Mouse (Mus musculus) liver, embryonic 12.5 days (tissue): Measurements from ENCODE around the gene Zfp683. TPM values are rescaled to one million over a fixed set of nuclear protein-coding genes. Genes with fewer than 3 reads are reported as not detected.

Source experiments
- ATAC-seq: fragments of 200-750 bp; cut with Nextera tagmentation; 2 replicates; pipeline ENCODE4 v1.8.0; 2017; ENCODE audit warnings: moderate number of reproducible peaks, mild to moderate bottlenecking, moderate library complexity
- H3K27ac ChIP-seq: fragments of 300-500 bp; sonication (generic); 2 replicates; pipeline ENCODE4 v1.5.1; 2016; ENCODE audit warnings: mild to moderate bottlenecking
- H3K27me3 ChIP-seq: fragments of 300-500 bp; sonication (generic); replicated peaks from 2 replicates; pipeline ENCODE4 v1.6.1; 2016; ENCODE audit warnings: mild to moderate bottlenecking, moderate library complexity
- H3K36me3 ChIP-seq: fragments of 300-500 bp; sonication (generic); 2 replicates; pipeline ENCODE4 v1.6.1; 2016; ENCODE audit warnings: mild to moderate bottlenecking, moderate library complexity
- H3K4me1 ChIP-seq: fragments of 300-500 bp; sonication (generic); 2 replicates; pipeline ENCODE4 v1.6.1; 2016
- H3K4me2 ChIP-seq: fragments of 300-500 bp; sonication (generic); 2 replicates; pipeline ENCODE4 v1.6.1; 2016; ENCODE audit warnings: mild to moderate bottlenecking, moderate library complexity
- H3K4me3 ChIP-seq: fragments of 300-500 bp; sonication (generic); 2 replicates; pipeline ENCODE4 v1.5.1; 2016; ENCODE audit warnings: mild to moderate bottlenecking, moderate library complexity
- H3K9ac ChIP-seq: fragments of 300-500 bp; sonication (generic); 2 replicates; pipeline ENCODE4 v1.6.1; 2016; ENCODE audit warnings: mild to moderate bottlenecking, moderate library complexity
- H3K9me3 ChIP-seq: fragments of 300-500 bp; sonication (generic); replicated peaks from 2 replicates; pipeline ENCODE4 v1.6.1; 2016; ENCODE audit warnings: mild to moderate bottlenecking, moderate library complexity
- WGBS: fragments of 180-500 bp; shearing (Covaris S2); methylation state at CpG from one replicate; pipeline ENCODE4 v1.1.7; 2016; ENCODE audit not compliant: insufficient replicate concordance; 5-methylcytosine and 5-hydroxymethylcytosine counted together
- polyA plus RNA-seq: library from polyadenylated mRNA; unstranded; fragments of >200 nt; fragmentation: Nextera tagmentation; extraction: Ambion mirVana; gene quantifications from 2 replicates; pipeline ENCODE4 v1.2.1, GENCODE M21; 2016

Zfp683 gene
- polyA plus RNA-seq, 1 experiment from 2014 or later, result not detected

DNA sequence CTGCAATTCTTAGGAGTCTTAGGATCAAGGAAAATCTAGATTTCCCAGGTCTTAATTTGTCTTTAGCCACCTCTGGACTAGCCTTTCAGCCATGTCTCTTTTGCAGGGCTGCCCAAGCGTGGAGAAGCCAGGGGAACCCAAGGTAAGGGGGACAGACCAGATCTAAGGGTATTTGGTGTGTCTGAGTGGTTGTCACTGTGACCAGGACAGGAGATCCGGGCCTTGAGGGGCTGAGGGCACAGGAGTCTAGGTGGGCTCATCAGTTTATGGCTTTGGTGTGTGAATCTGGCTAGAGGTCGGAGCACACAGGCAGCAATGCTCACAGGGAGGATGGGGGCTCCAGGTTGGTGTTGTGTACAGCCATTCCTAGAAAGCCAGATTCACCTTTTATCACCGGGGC lies 27.0 kb downstream of the Zfp683 start:
- Histone ChIP-seq H3K4me3 (no peak overlapping the region), H3K9me3 (0 out of 2 replicates have a peak, but pooled peaks cover 5% of the 10 kb centered on the region), H3K27ac (no peak overlapping the region), H3K27me3 (peaks cover 29% of the 10 kb centered on the region), H3K9ac (no peak overlapping the region), H3K4me1 (peaks cover 20% of the 10 kb centered on the region), H3K4me2 (no peak overlapping the region), H3K36me3 (no peaks in the 10 kb centered on the region)
- WGBS, result 77% methylated on average over 4 of the region's 4 CpGs
- no peak for ATAC-seq

GRCm38 (mm10) chr4:134081730-134082386 lies 28.2 kb downstream of the Zfp683 start:
- H3K9ac ChIP-seq, result peak overlapping the region; percentile 5; the same call in 1 of the 2 replicates
- H3K27me3 ChIP-seq, result peaks cover 29% of the 10 kb centered on the region
- WGBS, result under 1% methylated on average over 41 of the region's 41 CpGs

GRCm38 (mm10) chr4:134082460-134082859 lies 28.8 kb downstream of the Zfp683 start:
- peaks cover 24% of the 10 kb centered on the region for H3K4me1 ChIP-seq
- H3K4me2 ChIP-seq, result peak overlapping the region; percentile 71
- H3K4me3 ChIP-seq, result peak overlapping the region; percentile 44
- H3K27ac ChIP-seq, result no peak overlapping the region
- peaks cover 29% of the 10 kb centered on the region for H3K27me3 ChIP-seq
- no peak overlapping the region for H3K9ac ChIP-seq
- WGBS, result 22% methylated on average over 7 of the region's 7 CpGs
- H3K36me3 ChIP-seq, result no peaks in the 10 kb centered on the region
- no peak for ATAC-seq
- H3K9me3 ChIP-seq, result 0 out of 2 replicates have a peak, but pooled peaks cover 5% of the 10 kb centered on the region

More at GRCm38 (mm10) chr4:134081730-134082386, 28.2 kb downstream of the Zfp683 start:
- H3K9me3 ChIP-seq, result 0 out of 2 replicates have a peak, but pooled peaks cover 5% of the 10 kb centered on the region
- H3K27ac ChIP-seq, result no peak overlapping the region
- H3K4me2 ChIP-seq, result peak overlapping the region; percentile 71
- ATAC-seq, result peak; percentile 87
- H3K4me3 ChIP-seq, result peak overlapping the region; percentile 44
- H3K36me3 ChIP-seq, result no peaks in the 10 kb centered on the region
- H3K4me1 ChIP-seq, result peaks cover 20% of the 10 kb centered on the region

- 72% methylated on average over 4 of the region's 4 CpGs for WGBS
- H3K9me3 ChIP-seq, result 0 out of 2 replicates have a peak, but pooled peaks cover 5% of the 10 kb centered on the region
Measured at GRCm38 (mm10) chr4:134084999-134085398, 31.4 kb downstream of the Zfp683 start.

DNA sequence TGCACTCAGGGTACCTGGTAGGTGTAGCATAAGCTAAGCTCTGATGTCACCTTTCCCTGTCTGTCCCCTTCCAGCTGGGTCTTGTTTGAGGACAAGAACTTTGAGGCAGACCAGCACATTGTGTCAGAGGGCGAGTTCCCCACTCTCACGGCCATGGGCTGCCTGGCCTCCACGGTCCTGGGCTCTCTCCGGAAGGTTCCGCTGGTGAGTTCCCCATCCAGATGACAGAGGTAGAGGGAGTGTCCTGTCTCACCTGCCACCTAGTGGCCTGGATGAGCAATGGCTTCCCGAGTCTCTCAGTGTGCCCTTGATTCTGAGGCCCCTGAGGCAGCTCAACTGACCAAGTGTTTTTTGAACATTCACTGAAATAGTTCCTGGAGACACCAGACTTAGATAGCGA lies 33.8 kb downstream of the Zfp683 start:
- Histone ChIP-seq H3K27me3 (0 out of 2 replicates have a peak, but pooled peaks cover 7% of the 10 kb centered on the region), H3K4me1 (peaks cover 23% of the 10 kb centered on the region), H3K4me3 (no peak overlapping the region), H3K9ac (no peak overlapping the region), H3K36me3 (no peaks in the 10 kb centered on the region), H3K27ac (no peak overlapping the region), H3K4me2 (peak overlapping the region; percentile 15; the same call in 1 of the 2 replicates), H3K9me3 (0 out of 2 replicates have a peak, but pooled peaks cover 5% of the 10 kb centered on the region)
- peak; percentile 58; the same call in 1 of the 2 replicates for ATAC-seq
- 23% methylated on average over 7 of the region's 7 CpGs for WGBS

More at GRCm38 (mm10) chr4:134084999-134085398, 31.4 kb downstream of the Zfp683 start:
- H3K27ac ChIP-seq, result no peak overlapping the region
- no peak overlapping the region for H3K4me3 ChIP-seq
- H3K4me2 ChIP-seq, result no peak overlapping the region
- H3K9ac ChIP-seq, result no peak overlapping the region
- peaks cover 25% of the 10 kb centered on the region for H3K27me3 ChIP-seq
- no peak for ATAC-seq
- no peaks in the 10 kb centered on the region for H3K36me3 ChIP-seq
- H3K4me1 ChIP-seq, result peaks cover 37% of the 10 kb centered on the region

- Histone ChIP-seq H3K4me3 (no peak overlapping the region), H3K4me1 (peaks cover 17% of the 10 kb centered on the region), H3K4me2 (no peak overlapping the region), H3K9me3 (0 out of 2 replicates have a peak, but pooled peaks cover 5% of the 10 kb centered on the region), H3K27ac (no peak overlapping the region), H3K27me3 (no peaks in the 10 kb centered on the region), H3K36me3 (no peaks in the 10 kb centered on the region), H3K9ac (no peak overlapping the region)
- no peak for ATAC-seq
- WGBS, result 68% methylated on average over 9 of the region's 9 CpGs
Measured at GRCm38 (mm10) chr4:134089029-134089428, 35.4 kb downstream of the Zfp683 start.

DNA sequence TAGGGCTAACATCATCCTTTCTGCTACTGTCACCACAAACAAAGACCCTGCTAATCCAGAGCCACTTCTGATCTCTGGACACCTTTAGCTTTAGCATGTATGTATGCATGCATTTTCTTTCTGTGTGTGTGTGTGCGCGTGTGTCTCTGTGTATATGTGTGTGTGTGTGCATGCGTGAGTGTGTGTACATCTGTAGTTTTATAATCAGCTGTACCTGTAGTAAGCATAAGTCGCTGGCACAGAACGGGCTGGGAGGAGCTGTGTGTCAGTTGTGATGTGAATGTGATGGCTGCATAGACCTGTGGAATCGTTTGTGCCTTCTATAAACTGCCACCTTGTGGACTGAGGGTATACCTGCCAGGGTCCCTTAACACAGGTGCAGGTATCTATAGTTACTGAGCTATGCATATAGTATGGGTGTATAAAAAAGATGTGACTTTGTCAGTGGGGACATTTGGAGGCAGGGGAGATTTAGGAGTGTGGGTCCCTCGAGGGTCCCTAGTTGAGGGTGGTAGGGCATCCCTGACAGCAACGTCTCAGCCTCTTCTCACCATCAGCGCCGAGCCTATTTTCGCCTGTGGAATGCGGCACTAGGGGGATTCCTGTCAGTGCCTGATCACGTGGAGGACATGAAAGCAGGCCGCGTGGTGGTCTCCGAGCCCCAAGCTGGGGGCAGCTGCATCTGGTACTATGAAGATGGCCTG lies 37.0 kb downstream of the Zfp683 start:
- Histone ChIP-seq H3K4me2 (no peak overlapping the region), H3K9ac (no peak overlapping the region), H3K36me3 (no peaks in the 10 kb centered on the region), H3K9me3 (no peaks in the 10 kb centered on the region), H3K27me3 (no peaks in the 10 kb centered on the region), H3K27ac (no peak overlapping the region), H3K4me3 (no peak overlapping the region), H3K4me1 (peaks cover 17% of the 10 kb centered on the region)
- ATAC-seq, result no peak
- whole genome bisulfite sequencing, result 75% methylated on average over 16 of the region's 16 CpGs

DNA sequence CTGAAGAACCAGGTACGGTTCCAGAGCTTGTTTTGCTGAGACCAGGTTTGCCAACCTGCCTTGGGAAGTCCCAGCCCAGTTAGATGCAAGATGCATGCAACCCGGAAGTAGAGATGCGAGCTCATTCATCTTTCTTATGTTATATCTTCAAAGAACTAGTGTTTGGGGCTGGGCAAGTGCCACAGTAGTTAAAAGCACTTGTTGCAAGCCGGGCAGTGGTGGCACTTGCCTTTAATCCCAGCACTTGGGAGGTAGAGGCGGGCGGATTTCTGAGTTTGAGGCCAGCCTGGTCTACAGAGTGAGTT lies 37.5 kb downstream of the Zfp683 start:
- H3K9me3 ChIP-seq, result no peaks in the 10 kb centered on the region
- H3K9ac ChIP-seq, result no peak overlapping the region
- H3K4me1 ChIP-seq, result peaks cover 17% of the 10 kb centered on the region
- WGBS, result 67% methylated on average over 6 of the region's 6 CpGs
- H3K27ac ChIP-seq, result no peak overlapping the region
- ATAC-seq, result no peak
- H3K36me3 ChIP-seq, result no peaks in the 10 kb centered on the region
- no peak overlapping the region for H3K4me3 ChIP-seq
- H3K4me2 ChIP-seq, result no peak overlapping the region
- no peaks in the 10 kb centered on the region for H3K27me3 ChIP-seq

- H3K4me2 ChIP-seq, result no peak overlapping the region
- H3K9me3 ChIP-seq, result no peaks in the 10 kb centered on the region
- H3K36me3 ChIP-seq, result no peaks in the 10 kb centered on the region
- H3K9ac ChIP-seq, result no peak overlapping the region
- no peaks in the 10 kb centered on the region for H3K27me3 ChIP-seq
- WGBS, result 60% methylated on average over 6 of the region's 6 CpGs
- ATAC-seq, result peak; percentile 24; the same call in 1 of the 2 replicates
- H3K4me1 ChIP-seq, result peaks cover 11% of the 10 kb centered on the region
- H3K4me3 ChIP-seq, result no peak overlapping the region
- no peak overlapping the region for H3K27ac ChIP-seq
Measured at GRCm38 (mm10) chr4:134092382-134093288, 39.0 kb downstream of the Zfp683 start.

- WGBS, result 59% methylated on average over 7 of the region's 7 CpGs
- H3K9ac ChIP-seq, result no peak overlapping the region
- peaks cover 8% of the 10 kb centered on the region for H3K4me1 ChIP-seq
- no peak overlapping the region for H3K27ac ChIP-seq
- H3K36me3 ChIP-seq, result no peaks in the 10 kb centered on the region
- no peaks in the 10 kb centered on the region for H3K27me3 ChIP-seq
- no peaks in the 10 kb centered on the region for H3K9me3 ChIP-seq
- peak overlapping the region; percentile 22; the same call in 1 of the 2 replicates for H3K4me2 ChIP-seq
- H3K4me3 ChIP-seq, result peak overlapping the region; percentile 22; the same call in 1 of the 2 replicates
- no peak for ATAC-seq
Measured at GRCm38 (mm10) chr4:134094004-134094564, 40.4 kb downstream of the Zfp683 start.

GRCm38 (mm10) chr4:134094923-134095547 lies 41.4 kb downstream of the Zfp683 start, which contains the start of gene Cd52:
Cd52 (minus strand) TSS chr4:134095082.
- 20% methylated on average over 3 of the region's 3 CpGs for WGBS
- peak within 1 kb of the TSS; percentile 22; the same call in 1 of the 2 replicates for H3K4me2 ChIP-seq
- peaks cover 5% of the 10 kb centered on the region for H3K4me1 ChIP-seq
- no peak within 1 kb of the TSS for H3K9ac ChIP-seq
- ATAC-seq, result no peak
- no peaks in the 10 kb centered on the region for H3K27me3 ChIP-seq
- peak within 1 kb of the TSS; percentile 22 for H3K4me3 ChIP-seq
- H3K27ac ChIP-seq, result no peak within 1 kb of the TSS
- no peaks in the 10 kb centered on the region for H3K36me3 ChIP-seq
- no peaks in the 10 kb centered on the region for H3K9me3 ChIP-seq
